16 mouse cellular contexts compared by ENCODE assay signal in the genomic region with DNA sequence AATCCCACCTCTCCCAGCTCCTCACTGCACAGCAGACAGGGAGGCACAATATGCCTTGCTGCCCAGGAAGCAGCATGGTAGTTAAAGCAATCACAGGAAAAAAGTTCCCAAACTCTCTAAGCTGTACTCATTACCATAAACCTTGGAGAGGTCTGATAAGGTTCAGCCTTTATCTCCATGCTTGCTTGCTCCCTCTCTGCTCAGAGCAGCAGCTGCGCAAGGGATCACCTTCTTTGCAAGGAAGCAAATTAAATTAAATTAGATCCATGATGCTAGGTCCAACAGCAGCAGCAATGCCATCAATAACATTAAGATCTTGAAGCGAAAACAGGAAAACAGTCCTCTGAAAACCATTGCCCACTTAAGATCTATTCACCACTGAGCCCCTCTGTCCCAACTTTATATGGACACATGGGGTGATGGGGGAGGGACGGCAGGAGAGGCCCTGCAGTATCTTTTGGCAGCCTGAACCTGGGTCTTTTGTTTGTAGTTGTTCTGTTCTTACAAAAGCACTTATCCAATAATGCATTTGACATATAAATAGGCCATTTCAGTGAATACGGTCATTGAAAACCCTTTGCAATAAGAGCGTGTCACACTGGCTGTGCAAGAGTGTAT.
DNase-seq lines count a peak whose midpoint lies in the region; ATAC-seq lines count a peak whose summit lies in the region.
"Had no signal": no experiment of that assay in that cellular context is flagged by ENCODE, and none has a peak within 500 bp of the region (broad histone marks: within the 10 kb centered on the region; RNA-seq: fewer than 3 reads in every experiment).

No protein-coding gene starts in this region.

- DNase-seq in forebrain, embryonic 10.5 days (ENCODE audit: extremely low spot score, low spot score) = no peak
- no peak for DNase-seq in hindbrain, embryonic 11.5 days (ENCODE audit: low spot score)
- DNase-seq in neural tube, embryonic 11.5 days (ENCODE audit: low spot score) = no peak
- DNase-seq: adrenal gland, adult 2 months; adrenal gland, postnatal 25 days; cerebellum, adult 2 months; cerebellum, postnatal 10 days; gastrocnemius, postnatal 14 days; heart, postnatal 36 days had no signal

- H3K36me3 ChIP-seq in forebrain, embryonic 13.5 days (ENCODE audit: poor library complexity, severe bottlenecking) = no peaks in the 10 kb centered on the region
- no peaks in the 10 kb centered on the region for H3K36me3 ChIP-seq in forebrain, embryonic 10.5 days (replicated peaks)
- H3K36me3 ChIP-seq in hindbrain, embryonic 15.5 days = no peaks in the 10 kb centered on the region
- no peaks in the 10 kb centered on the region for H3K36me3 ChIP-seq in hindbrain, embryonic 11.5 days (ENCODE audit: control insufficient read depth, insufficient read depth, low read length)
- H3K36me3 ChIP-seq in neural tube, embryonic 11.5 days (ENCODE audit: control insufficient read depth, insufficient read depth, low read length) = no peaks in the 10 kb centered on the region
- H3K36me3 ChIP-seq in neural tube, embryonic 15.5 days = no peaks in the 10 kb centered on the region
- H3K36me3 ChIP-seq: embryonic facial prominence, embryonic 10.5 days; heart, embryonic 13.5 days; hindbrain, embryonic 12.5 days had no signal

- H3K27ac ChIP-seq in forebrain, embryonic 13.5 days = no peak overlapping the region
- no peak overlapping the region for H3K27ac ChIP-seq in forebrain, embryonic 10.5 days
- no peak overlapping the region for H3K27ac ChIP-seq in hindbrain, embryonic 15.5 days (replicated peaks)
- no peak overlapping the region for H3K27ac ChIP-seq in hindbrain, embryonic 11.5 days (ENCODE audit: low read depth, low read length)
- no peak overlapping the region for H3K27ac ChIP-seq in neural tube, embryonic 11.5 days (ENCODE audit: low read depth, low read length)
- no peak overlapping the region for H3K27ac ChIP-seq in neural tube, embryonic 15.5 days (replicated peaks)
- H3K27ac ChIP-seq: embryonic facial prominence, embryonic 10.5 days; heart, embryonic 13.5 days; hindbrain, embryonic 12.5 days had no signal

- peak; percentile 36; the same call in 1 of the 2 replicates for ATAC-seq in forebrain, embryonic 13.5 days
- 0 out of 2 replicates have a peak, but pooled peaks have one; percentile 30 for ATAC-seq in hindbrain, embryonic 15.5 days (ENCODE audit: low FRiP score, low read depth)
- ATAC-seq in hindbrain, embryonic 11.5 days (ENCODE audit: low FRiP score) = no peak
- ATAC-seq in neural tube, embryonic 11.5 days (ENCODE audit: insufficient read depth, low FRiP score, low TSS enrichment) = peak; percentile 75
- no peak for ATAC-seq in neural tube, embryonic 15.5 days (ENCODE audit: low FRiP score)
- ATAC-seq: intestine, embryonic 16.5 days had no signal

- H3K27me3 ChIP-seq in forebrain, embryonic 13.5 days = peaks cover 40% of the 10 kb centered on the region
- H3K27me3 ChIP-seq in forebrain, embryonic 10.5 days (ENCODE audit: poor library complexity, severe bottlenecking) = peaks cover 65% of the 10 kb centered on the region
- H3K27me3 ChIP-seq in hindbrain, embryonic 15.5 days = no peaks in the 10 kb centered on the region
- no peaks in the 10 kb centered on the region for H3K27me3 ChIP-seq in hindbrain, embryonic 11.5 days (ENCODE audit: control insufficient read depth, insufficient read depth, low read length)
- H3K27me3 ChIP-seq in neural tube, embryonic 11.5 days (ENCODE audit: control insufficient read depth, insufficient read depth, low read length) = no peaks in the 10 kb centered on the region
- no peaks in the 10 kb centered on the region for H3K27me3 ChIP-seq in neural tube, embryonic 15.5 days (replicated peaks)
- H3K27me3 ChIP-seq: heart, embryonic 13.5 days; hindbrain, embryonic 12.5 days had no signal

- H3K4me3 ChIP-seq in forebrain, embryonic 13.5 days = no peak overlapping the region
- no peak overlapping the region for H3K4me3 ChIP-seq in forebrain, embryonic 10.5 days
- no peak overlapping the region for H3K4me3 ChIP-seq in hindbrain, embryonic 15.5 days
- H3K4me3 ChIP-seq in hindbrain, embryonic 11.5 days (ENCODE audit: low read depth, low read length) = no peak overlapping the region
- H3K4me3 ChIP-seq in neural tube, embryonic 11.5 days (ENCODE audit: low read depth, low read length) = no peak overlapping the region
- H3K4me3 ChIP-seq in neural tube, embryonic 15.5 days (replicated peaks) = no peak overlapping the region
- H3K4me3 ChIP-seq: embryonic facial prominence, embryonic 10.5 days; heart, embryonic 13.5 days; hindbrain, embryonic 12.5 days had no signal

- H3K4me2 ChIP-seq in forebrain, embryonic 13.5 days = no peak overlapping the region
- H3K4me2 ChIP-seq in hindbrain, embryonic 15.5 days = no peak overlapping the region
- H3K4me2 ChIP-seq in hindbrain, embryonic 11.5 days (replicated peaks; ENCODE audit: low read depth, low read length) = no peak overlapping the region
- H3K4me2 ChIP-seq in neural tube, embryonic 11.5 days (ENCODE audit: low read depth) = no peak overlapping the region
- H3K4me2 ChIP-seq in neural tube, embryonic 15.5 days = no peak overlapping the region
- H3K4me2 ChIP-seq: heart, embryonic 13.5 days; hindbrain, embryonic 12.5 days had no signal

- 10% methylated on average over 5 of the region's 5 CpGs for WGBS in forebrain, embryonic 13.5 days
- WGBS in forebrain, embryonic 10.5 days = 45% methylated on average over 5 of the region's 5 CpGs
- WGBS in hindbrain, embryonic 15.5 days = 32% methylated on average over 5 of the region's 5 CpGs
- WGBS in hindbrain, embryonic 11.5 days = 54% methylated on average over 5 of the region's 5 CpGs
- 49% methylated on average over 5 of the region's 5 CpGs for WGBS in neural tube, embryonic 11.5 days
- 29% methylated on average over 5 of the region's 5 CpGs for WGBS in neural tube, embryonic 15.5 days

- H3K9ac ChIP-seq in forebrain, embryonic 13.5 days = no peak overlapping the region
- H3K9ac ChIP-seq in hindbrain, embryonic 15.5 days = no peak overlapping the region
- no peak overlapping the region for H3K9ac ChIP-seq in hindbrain, embryonic 11.5 days (ENCODE audit: low read depth, low read length)
- H3K9ac ChIP-seq in neural tube, embryonic 11.5 days (ENCODE audit: low read length) = no peak overlapping the region
- H3K9ac ChIP-seq in neural tube, embryonic 15.5 days (replicated peaks) = no peak overlapping the region
- H3K9ac ChIP-seq: heart, embryonic 13.5 days; hindbrain, embryonic 12.5 days had no signal

- H3K4me1 ChIP-seq in forebrain, embryonic 13.5 days = peaks cover 10% of the 10 kb centered on the region
- peaks cover 24% of the 10 kb centered on the region for H3K4me1 ChIP-seq in forebrain, embryonic 10.5 days
- peaks cover 9% of the 10 kb centered on the region for H3K4me1 ChIP-seq in hindbrain, embryonic 15.5 days (replicated peaks)
- H3K4me1 ChIP-seq in hindbrain, embryonic 11.5 days (replicated peaks; ENCODE audit: control insufficient read depth, insufficient read depth, low read length) = no peaks in the 10 kb centered on the region
- H3K4me1 ChIP-seq in neural tube, embryonic 11.5 days (ENCODE audit: control insufficient read depth, insufficient read depth, low read length) = 0 out of 2 replicates have a peak, but pooled peaks cover 5% of the 10 kb centered on the region
- H3K4me1 ChIP-seq in neural tube, embryonic 15.5 days = peaks cover 7% of the 10 kb centered on the region; the same call in 1 of the 2 replicates
- H3K4me1 ChIP-seq: heart, embryonic 13.5 days had no signal

- H3K9me3 ChIP-seq in forebrain, embryonic 13.5 days (replicated peaks) = no peaks in the 10 kb centered on the region
- H3K9me3 ChIP-seq in forebrain, embryonic 10.5 days = no peaks in the 10 kb centered on the region
- H3K9me3 ChIP-seq in hindbrain, embryonic 15.5 days = no peaks in the 10 kb centered on the region
- H3K9me3 ChIP-seq in hindbrain, embryonic 11.5 days (ENCODE audit: control insufficient read depth, low read length) = no peaks in the 10 kb centered on the region
- no peaks in the 10 kb centered on the region for H3K9me3 ChIP-seq in neural tube, embryonic 11.5 days (ENCODE audit: control insufficient read depth, low read length)
- no peaks in the 10 kb centered on the region for H3K9me3 ChIP-seq in neural tube, embryonic 15.5 days (replicated peaks)
- H3K9me3 ChIP-seq: embryonic facial prominence, embryonic 10.5 days; heart, embryonic 13.5 days; hindbrain, embryonic 12.5 days had no signal

Comparison
In these comparisons a context has a peak if more than half of its experiments do, and no peak if none do; other contexts are left out.
1. ATAC-seq: peak in forebrain, embryonic 13.5 days (single experiment), hindbrain, embryonic 15.5 days (single experiment) and neural tube, embryonic 11.5 days (single experiment); none in hindbrain, embryonic 11.5 days (single experiment) and neural tube, embryonic 15.5 days (single experiment).